ENCODE assay signal across 1 mouse cellular context in the genomic region with DNA sequence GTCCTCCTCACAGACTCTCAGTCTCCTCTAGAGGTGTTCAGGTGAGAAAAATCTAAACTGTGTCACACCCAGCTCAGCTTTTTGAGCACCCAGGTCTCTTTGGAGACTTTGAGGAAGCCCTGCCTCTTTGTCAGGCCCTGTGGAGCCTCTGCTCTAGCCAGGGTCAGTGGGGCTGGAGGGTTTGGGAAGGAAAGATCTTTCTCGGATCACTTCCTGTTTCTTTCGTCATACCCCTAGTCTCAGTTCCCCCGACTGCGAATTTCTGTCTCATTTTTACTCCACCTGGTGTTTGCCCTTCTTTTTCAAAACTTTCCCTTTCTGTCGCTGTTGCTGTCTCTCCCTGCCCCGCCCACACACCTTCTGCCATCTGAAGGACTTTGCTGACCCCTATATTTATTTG.
TF ChIP-seq lines count a peak whose summit lies in the region.

No protein-coding gene starts in this region.

TF ChIP-seq in CH12.LX, 34 proteins besides CTCF, POLR2A, EP300 and RAD21 (continued from another document):
- peak; percentile 61 for TF ChIP-seq JUND (conservative IDR thresholded peaks at IDR 0.05; ENCODE audit: low read depth, low read length)
- TF ChIP-seq MEF2A (IDR thresholded peaks at IDR 0.05; ENCODE audit: borderline replicate concordance, low read depth, low read length), result peak; percentile 66; the same call in 1 of the 2 replicates
- TF ChIP-seq SMC3 (IDR thresholded peaks at IDR 0.05; ENCODE audit: low read depth, low read length), result 0 out of 2 replicates have a peak, but pooled peaks have one; percentile 20
- TF ChIP-seq MXI1 (IDR thresholded peaks at IDR 0.05; ENCODE audit: low read depth, low read length), result 0 out of 2 replicates have a peak, but pooled peaks have one; percentile 30
- peak; percentile 89 for TF ChIP-seq ETS1 (conservative IDR thresholded peaks at IDR 0.05; ENCODE audit: low read depth, low read length)
- peak; percentile 81; the same call in 1 of the 2 replicates for TF ChIP-seq MAZ (IDR thresholded peaks at IDR 0.05; ENCODE audit: low read depth, low read length)
TF ChIP-seq in CH12.LX: peak in this region for 14.
